Mouse (Mus musculus) embryo, embryonic 10 days (tissue): ENCODE measurements around the gene Ttyh2.

Experiments used
- DNase-seq: peaks from one replicate; pipeline ENCODE4 v3.0.0-alpha.2; 2015; ENCODE audit warnings: low spot score

Ttyh2 gene

DNA sequence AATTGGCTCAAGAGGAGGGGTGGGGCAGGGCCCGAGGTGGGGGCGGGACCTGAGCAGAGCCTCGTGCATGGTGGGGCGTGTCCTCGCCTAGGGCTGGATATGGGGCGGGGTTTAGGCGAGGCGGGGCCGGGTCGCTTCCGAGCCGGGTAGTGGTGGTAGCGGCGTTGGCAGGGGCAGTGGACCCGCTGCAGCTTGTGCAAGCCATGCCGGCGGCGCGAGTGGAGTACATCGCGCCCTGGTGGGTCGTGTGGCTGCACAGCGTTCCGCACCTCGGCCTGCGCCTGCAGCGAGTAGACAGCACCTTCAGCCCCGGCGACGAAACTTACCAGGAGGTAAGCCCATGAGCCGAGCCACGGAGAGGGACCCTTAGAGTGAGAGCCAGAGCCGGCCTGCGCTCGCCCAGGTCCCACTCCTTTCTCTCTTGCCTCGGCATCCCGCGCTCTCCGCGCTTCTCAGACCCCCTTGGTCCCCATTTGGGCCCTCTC is at the start of gene Ttyh2:
Gene Ttyh2, plus strand, starts transcription at position 91 of the 485 bp plus-strand sequence.
- DNase-seq, result peak; percentile 93

DNA sequence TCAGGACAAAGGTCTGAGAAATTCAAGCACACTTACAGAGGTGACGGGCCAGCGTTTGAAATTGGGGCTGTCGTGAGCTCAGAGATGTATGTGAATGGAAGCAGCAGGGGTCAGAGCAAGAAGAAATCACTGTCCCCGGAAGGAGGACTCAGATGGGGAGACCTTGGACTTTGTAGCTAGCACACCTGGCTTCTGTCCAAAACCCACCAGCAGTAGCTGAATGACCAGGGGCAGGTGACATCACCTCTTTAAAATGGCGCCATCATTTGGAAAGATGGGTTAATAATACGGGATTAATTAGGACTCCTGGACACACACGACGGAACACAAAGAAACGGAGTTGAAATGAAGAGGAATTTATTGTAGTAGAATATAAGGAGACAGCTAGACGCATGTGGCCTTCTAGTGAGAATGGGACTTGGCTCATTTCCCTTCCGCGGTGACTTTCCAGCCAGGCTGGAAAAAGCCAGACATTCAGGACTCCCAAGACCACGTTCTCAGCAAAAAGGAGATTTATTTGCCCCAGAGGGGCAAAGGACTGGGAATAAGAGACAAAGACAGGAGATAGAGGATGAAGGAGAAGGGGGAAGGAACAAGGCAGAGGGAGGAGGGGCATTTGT is 49.0 kb upstream of the Ttyh2 start:
- DNase-seq, result no peak

DNA sequence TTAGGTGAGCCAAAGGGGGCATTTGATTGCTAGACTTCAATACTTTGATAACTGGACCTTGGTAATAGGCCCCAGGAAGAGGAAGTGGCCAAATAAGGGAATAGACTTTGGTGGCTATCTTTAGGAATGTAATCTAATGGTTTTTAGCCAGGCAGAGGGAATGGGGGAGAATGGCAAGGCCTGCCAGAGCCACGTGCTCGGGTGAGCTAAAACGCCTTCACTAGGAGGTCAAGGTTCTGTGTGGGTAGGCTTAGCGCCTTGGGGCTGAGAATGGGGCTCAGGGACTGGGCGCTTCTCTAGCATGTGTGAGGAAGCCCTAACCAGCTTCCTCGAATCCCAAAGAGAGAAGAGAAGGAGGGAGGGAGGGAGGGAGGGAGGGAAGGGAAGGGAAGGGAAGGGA is 48.2 kb upstream of the Ttyh2 start:
- DNase-seq, result no peak

DNA sequence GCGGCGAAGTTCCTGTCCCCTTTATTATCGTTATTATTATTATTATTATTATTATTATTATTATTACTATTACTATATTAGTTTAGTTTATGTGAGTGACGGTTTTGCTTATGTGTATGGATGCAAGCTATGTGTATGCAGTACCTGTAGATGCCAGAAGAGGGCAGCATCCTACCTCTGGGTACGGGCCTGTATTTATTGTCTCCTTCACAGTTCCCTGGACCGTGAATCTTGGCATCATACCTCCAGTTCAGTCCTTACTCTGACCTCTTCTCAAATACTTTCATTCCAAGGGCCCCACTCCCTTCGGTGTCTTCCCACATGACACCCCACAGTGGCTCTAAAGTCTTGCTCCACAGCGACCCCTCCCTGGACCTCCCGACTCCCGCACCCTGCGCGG is 47.2 kb upstream of the Ttyh2 start:
- DNase-seq, result peak; percentile 52

DNA sequence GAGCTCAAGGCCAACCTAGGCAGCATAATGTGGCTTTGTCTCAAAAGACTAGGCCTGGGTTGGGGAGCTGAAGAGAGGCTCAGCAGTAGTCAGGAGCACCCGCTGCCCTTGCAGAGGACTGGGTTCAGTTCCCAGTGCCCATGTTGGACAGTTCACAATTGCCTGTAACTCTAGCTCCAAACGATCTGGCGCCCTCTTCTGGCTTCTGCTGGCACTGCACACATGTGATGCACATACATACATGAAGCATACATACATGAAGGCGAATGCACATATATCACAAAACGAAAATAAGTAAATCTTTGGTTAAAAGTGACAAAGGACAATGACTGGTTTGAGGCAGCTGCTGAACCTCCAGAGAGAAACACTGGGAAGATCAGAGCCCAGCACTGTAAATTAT is 45.2 kb upstream of the Ttyh2 start:
- no peak for DNase-seq

DNA sequence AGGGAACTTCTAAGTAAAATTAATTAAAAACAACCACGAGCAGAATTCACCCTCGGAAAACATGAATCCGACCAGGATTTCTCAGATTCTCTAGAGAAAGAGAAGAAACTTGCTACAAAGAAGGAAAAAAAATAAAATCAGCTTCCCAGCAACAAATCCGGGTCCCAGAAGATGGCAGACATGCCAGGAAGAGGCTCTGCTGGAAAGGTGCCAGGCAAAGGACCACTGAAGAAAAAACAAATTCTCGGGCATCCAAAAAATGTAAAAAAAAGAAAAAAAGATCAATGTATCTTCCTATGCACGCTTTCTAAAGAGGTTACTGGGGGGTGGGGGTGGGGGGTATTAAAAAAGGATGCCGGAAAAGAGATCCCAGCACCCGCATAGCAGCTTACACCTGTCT is 43.0 kb upstream of the Ttyh2 start:
- no peak for DNase-seq

DNA sequence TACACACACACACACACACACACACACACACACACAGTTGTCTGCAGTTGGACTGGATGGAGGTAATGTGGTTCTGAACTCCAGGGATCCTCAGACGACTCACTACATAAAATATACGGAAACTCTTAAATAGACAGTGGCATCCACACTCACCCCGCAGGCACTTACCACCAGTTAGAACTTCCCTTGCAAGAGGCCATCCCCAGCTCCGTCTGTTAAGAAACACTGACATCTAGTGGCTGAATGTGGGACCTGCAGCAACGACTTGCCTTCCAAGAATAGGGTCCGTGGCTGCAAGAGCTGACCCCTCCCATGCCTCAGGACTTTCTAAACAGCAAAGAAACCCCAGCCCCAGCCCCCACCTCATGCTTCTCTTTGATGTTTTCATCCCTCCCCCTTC is 38.9 kb upstream of the Ttyh2 start:
- peak; percentile 97 for DNase-seq

DNA sequence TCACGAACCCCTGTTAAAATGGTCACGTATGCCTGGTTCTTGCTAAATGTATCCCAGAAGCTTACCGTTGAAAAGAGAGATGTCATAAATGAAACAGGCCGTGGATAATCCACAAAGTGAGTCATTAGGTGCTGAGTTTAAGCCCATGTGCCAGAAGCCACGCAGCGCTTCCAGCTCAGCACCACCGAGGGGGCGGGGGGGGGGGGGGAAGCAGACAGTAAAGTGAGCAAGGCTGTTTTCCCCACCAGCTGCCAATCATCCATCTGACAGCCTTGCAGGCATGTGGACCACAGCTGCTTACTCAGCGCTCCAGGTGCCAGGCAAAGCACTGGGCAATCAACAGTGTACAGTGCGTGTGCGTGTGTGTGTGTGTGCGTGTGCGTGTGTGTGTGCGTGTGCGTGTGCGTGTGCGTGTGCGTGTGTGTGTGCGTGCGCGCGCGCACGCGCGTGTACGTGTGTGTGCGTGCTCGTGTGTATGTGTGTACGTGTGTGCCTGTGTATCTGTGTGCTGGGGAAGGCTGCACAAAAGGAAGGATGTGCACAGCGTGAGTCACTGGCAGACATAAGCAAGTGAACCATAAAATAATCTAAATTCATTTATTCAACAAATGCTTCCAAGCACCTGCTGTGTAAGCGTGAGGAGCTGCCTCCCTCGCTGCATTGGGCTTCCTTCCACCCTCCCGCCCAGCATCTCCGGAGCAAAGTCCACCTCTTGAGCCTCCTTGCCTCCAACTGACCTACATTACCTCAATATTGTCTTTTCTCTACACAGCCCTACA is 38.3 kb upstream of the Ttyh2 start:
- peak; percentile 31 for DNase-seq

DNA sequence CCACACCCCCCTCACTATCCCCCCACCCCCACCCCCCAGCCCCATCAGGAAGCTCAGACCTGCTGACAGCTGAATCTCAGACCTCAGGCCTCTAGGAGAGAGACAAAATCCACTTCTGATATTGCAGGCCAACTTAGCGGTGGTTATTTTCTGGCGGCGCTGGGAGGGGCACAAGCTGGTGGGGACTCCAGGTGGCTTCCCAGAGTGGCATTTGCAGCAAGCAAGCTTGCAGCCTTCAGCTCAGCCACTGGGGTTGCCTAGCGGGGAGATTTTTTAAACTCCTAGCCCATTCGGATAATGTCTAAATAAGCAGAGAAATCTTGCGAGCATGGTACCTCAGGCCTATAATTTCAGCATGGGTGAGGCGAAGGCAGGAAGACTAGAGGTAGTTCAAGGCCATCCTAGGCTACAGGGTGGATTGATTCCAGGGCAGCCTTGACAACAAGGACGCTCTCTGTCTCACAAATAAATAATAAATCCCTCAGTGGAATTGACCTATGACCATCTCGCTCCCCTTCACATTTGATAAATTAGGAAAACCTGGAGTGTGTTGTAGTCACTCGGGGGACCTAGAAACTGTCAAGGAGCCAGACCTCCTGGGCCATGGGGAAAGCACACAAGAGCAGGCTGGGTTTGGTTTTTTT is 36.5 kb upstream of the Ttyh2 start:
- DNase-seq, result peak; percentile 50

DNA sequence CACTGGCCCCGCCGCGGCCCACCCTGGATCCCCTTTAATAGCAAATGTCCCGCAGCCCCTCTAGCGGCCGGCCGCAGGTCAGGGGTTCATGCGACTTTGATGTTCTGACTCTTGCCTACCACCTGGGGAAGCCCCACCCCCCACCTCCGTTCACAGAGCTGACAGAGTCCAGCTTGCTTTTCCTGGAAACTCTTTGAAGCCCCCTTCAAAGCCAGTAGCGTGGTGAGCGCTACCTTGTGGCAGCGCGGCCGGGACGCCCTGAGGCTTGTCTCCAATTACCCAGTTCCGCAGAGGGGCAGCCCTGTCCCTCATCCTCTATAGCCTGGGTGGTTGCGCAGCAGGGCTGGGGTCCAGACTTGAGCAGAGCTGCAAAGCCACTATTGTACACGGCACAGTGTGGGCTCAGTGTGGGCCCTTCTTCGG is 35.5 kb upstream of the Ttyh2 start:
- peak; percentile 82 for DNase-seq

DNA sequence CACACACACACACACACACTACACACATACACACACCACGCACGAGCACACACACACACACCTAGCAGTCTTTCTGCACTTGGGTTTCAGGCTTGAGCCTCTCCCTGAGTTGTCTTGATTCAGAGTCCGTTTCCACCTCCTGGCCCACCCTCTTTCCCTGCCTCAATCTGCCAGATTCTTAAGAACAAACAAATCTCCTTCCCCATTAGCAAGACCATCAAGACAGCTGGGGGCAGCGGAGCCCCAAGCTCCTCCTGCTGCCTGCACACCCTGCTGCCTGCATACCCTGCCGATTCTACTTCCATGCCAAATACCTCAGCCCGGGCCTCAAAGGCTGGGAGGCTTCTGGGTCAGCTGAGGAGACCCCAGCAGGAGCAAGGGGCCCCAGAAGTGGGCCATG is 34.6 kb upstream of the Ttyh2 start:
- DNase-seq, result peak; percentile 9

DNA sequence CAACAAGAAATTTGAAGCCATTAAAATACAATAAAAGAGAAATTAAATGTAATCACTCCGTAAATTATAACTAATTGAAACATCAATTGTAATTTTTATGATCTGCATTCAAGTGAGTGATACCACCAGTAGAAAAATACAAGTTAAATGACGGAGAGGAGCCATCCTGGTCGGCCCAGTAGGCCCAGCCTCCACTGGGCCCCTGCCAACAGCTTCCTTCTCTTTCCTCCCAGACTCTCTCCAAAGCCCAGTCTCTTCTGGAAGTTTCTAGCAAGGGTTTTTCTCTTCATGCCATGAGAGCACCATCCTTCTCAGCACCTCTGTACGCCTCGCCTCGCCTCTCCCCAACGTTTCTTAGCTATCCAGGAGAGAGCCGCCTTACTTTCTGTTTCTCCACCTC is 34.1 kb upstream of the Ttyh2 start:
- DNase-seq, result no peak

DNA sequence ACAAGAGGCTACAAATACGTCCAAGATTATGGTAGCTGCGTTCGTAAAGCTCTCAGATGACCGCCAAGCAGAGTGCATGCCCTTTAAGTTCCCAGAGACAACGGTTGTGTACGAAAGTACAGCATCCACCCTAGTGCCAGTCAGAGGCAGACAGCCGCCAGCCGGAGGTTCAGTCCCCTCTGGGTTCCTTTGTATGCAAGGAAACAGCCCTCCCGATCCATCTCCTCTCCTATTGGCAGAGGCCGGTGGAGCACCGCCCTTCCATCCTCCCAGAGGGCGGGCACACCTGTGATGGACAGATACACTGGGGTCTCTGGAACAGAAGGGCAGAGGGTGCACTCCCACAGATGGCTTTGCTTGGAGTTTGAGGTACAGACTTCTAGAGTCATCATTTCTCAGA is 33.0 kb upstream of the Ttyh2 start:
- peak; percentile 66 for DNase-seq

DNA sequence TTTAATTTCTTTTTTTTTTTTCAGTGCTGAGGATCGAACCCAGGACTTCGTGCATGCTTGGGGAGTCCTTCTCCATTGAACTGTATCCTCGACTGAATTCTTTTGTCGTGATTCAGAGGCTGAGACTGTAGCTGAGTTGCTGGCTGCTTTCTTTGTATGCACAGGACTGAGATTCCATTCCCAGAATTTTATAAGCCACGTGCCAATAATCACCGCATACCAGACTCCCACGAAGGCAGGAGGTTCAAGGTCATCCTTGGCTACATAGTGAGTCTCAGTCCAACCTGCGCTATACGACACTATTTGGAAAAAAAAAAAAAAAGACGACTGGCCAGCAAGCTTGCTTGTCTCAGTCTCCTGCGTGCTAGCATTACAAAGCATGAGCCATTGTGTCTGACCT is 32.3 kb upstream of the Ttyh2 start:
- DNase-seq, result no peak

DNA sequence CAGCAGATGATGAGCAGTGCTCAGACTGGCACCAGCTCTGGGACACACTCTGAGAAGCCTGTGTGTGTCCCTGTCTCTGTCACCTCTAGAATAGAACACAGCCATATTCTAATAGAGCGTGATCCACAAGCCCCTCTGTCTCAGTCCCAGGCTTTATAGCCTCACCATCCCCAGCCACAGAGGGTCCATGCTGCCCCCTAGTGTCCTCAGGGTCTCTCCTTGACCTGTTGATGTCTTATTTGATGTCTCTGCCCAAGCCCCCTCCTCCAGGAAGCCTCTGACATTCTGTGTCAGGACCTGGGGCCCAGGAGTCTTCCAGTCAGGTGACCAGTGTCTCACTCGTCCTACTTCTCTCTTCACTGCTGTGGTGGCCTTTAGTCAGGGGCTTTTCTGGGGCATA is 31.1 kb upstream of the Ttyh2 start:
- DNase-seq, result peak; percentile 55

DNA sequence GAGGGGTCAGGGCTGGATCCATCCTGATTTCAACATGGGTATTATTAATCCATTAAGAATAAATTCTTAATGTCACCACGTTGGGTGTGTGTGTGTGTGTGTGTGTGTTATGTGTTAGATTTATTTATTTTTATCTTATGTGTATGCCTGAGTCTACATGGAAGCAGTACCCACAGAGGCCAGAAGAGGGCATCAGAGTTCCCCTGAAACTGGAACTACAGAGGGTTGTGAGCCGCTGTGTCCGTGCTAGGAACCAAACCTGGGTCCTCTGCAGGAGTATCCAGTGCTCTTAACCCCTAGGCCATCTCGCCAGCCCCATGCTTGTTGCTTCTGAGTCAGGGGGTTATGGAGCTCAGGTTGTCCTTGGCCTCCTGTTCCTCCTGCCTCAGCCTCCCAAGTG is 25.7 kb upstream of the Ttyh2 start:
- DNase-seq, result no peak

DNA sequence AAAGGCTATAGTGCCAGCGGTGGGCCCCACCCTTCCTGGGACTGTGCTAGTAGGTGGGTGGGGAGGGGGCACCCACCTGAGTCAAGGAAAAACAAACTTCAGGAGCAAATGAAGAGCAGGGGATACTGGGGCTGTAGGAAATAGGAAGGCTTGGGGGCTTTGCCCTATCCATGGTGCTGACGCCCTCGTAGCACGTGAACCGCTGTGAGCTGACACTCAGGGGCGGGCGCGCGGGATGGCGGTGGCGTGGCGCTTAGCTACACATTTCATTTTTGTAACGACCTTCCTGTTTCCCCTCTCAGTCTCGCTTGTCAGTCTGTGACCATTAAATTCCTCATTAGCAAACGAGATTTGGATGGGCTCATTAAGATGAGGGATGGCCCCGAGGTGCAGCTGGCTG is 22.7 kb upstream of the Ttyh2 start:
- DNase-seq, result peak; percentile 75

DNA sequence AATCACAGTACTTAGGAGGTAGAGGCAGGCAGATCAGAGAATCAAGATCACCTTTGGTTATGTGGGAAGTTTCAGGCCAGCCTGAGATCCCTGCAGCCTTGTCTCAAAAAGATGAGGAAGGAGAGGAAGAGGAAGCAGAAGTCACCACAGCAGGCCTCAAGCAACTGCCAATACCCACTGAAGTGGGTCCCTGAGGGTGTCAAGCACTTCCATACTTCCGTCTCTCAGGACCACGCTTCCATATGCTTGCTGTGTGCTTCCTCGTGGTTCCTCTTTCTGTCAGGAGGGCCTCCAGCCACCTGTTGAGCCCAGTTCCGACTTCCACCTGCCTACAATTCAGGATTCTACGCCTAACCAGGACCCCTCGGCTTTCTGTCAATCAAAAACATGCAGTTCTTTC is 21.6 kb upstream of the Ttyh2 start:
- DNase-seq, result no peak

DNA sequence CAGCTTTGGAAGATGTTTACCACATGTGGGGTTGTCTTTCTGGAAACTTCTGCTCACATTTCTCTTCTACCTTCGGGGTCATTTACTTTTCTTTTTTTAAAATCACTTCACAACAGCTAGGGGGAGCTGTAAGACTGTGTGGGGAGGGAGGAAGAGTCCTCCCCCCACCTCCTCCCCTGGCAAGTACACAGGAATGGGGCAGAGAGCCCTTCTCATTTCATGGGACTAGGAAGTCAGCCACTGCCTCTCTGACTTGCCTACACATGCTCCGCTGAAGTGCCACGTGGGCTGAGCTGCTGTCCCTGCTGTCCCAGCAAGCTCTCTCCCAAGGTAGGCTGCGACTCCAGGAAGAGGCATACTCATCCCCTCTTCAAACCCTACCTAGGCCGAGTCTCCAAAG is 20.7 kb upstream of the Ttyh2 start:
- no peak for DNase-seq

DNA sequence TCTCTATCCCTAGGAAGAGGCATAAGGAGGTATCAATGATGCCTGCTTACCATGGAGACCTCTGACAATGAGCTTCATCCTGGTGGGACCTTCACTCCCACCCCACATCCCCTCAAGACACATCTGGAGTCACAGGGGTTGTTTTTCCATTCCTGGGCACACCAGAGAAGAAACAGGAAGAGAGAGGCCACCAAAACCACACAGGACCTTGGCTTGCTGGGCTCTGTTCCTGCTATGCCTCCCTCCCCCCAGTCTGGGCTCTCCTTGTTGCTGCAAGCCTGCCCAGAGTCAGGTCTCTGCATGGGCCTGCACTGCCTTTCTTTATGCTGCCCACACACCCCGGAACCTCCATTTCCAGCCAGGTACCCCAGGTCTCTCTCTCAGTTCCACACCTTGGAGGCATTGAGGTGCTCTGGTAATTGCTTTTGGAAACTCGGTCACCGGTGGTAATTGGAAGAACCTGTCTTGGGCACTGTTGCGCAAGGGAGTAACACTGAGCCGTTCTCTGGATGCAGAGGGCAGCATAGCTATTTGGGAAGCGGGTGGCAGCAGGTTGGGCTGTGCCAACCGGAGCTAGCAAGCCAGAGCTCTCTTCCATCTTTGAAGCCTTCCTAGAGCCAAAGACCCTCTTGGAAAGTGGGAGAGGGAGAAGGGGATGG is 19.8 kb upstream of the Ttyh2 start:
- no peak for DNase-seq

DNA sequence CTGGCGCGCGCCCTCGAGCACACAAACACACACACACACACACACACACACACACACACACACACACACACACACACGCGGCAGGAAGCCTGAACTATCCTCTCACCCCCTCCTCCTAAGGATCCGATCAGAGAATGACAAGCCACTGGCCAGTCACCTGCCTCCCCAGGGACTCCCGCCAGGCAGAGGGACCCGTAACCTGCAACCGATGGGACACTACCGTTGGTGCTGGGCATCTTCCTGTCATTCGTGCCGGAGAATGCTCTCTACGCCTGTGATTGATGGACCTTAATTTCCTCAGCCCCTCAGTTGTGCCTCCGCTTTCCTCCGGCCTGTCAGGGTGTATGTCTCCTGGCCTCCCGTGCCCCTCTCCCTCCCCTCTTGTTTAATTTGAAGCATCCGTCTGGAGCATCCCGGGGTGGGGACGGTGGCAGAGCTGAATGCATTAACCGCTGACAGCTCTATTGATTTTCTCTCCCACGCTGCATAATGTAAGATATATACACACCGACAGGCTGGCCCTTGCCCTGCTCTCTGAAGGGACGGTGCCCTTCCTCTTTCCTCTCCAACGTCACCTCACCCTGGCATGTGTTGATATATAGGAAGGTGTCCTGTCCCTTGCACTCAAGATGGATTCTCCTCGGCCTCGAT is 18.1 kb upstream of the Ttyh2 start:
- DNase-seq, result no peak

DNA sequence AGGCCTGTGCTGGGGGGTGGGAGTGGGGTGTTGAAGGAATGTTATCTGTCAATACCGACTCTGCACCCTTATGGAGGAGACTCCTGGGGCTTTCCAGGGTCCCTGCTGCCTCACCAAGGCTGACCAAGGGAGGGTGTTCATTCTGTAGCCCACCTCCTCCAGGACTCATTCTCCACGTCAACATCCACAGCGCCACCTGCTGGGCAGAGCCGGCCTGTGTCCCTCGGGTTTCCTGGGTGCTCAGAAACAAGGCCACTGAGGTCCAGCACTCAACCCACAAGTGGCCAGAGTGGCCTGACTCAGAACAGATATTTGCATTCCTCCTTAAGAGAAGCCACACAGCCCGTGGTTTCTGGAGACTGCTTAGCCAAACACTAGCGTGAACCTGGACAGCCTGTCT is 17.5 kb upstream of the Ttyh2 start:
- peak; percentile 80 for DNase-seq
